Mouse (Mus musculus): Measurements from ENCODE around the gene Nfkbib. TPM values are rescaled to one million over a fixed set of nuclear protein-coding genes. Genes with fewer than 3 reads are reported as not detected.

Nfkbib gene
- polyA plus RNA-seq (2016; fragmentation: Nextera tagmentation; extraction: Ambion mirVana) = 57.6 and 62.3 TPM in 2 replicates

- H3K27ac ChIP-seq (replicated peaks) = peak within 1 kb of the TSS; percentile 84
- H3K27me3 ChIP-seq (ENCODE audit: low read depth, poor library complexity, severe bottlenecking) = no peaks in the 10 kb centered on the region
Measured at GRCm38 (mm10) chr7:28767462-28767965, at the start of gene Nfkbib. TSS of gene Nfkbib (minus strand) at chr7:28767512.

GRCm38 (mm10) chr7:28816920-28817319 lies 49.6 kb upstream of the Nfkbib start:
- no peak overlapping the region for H3K27ac ChIP-seq (replicated peaks)
- WGBS = 97% methylated on average over 10 of the region's 10 CpGs
- peaks cover 99% of the 10 kb centered on the region for H3K36me3 ChIP-seq
- H3K27me3 ChIP-seq (ENCODE audit: low read depth, poor library complexity, severe bottlenecking) = no peaks in the 10 kb centered on the region
- H3K9me3 ChIP-seq (replicated peaks) = no peaks in the 10 kb centered on the region
- DNase-seq (ENCODE audit: low spot score) = no peak
- H3K4me1 ChIP-seq = peaks cover 98% of the 10 kb centered on the region
- peak overlapping the region; percentile 21; the same call in 1 of the 2 replicates for H3K4me3 ChIP-seq

More at GRCm38 (mm10) chr7:28767462-28767965, at the start of gene Nfkbib:
- H3K4me3 ChIP-seq = peak within 1 kb of the TSS; percentile 84
- H3K4me1 ChIP-seq = peaks cover 35% of the 10 kb centered on the region
- WGBS = 70% methylated on average over 7 of the region's 7 CpGs
- no peak for DNase-seq (ENCODE audit: low spot score)
- no peaks in the 10 kb centered on the region for H3K9me3 ChIP-seq (replicated peaks)
- H3K36me3 ChIP-seq = peaks cover 14% of the 10 kb centered on the region

GRCm38 (mm10) chr7:28816201-28816600 lies 48.9 kb upstream of the Nfkbib start:
- no peaks in the 10 kb centered on the region for H3K9me3 ChIP-seq (replicated peaks)
- peaks cover 95% of the 10 kb centered on the region for H3K4me1 ChIP-seq
- H3K27me3 ChIP-seq (ENCODE audit: low read depth, poor library complexity, severe bottlenecking) = no peaks in the 10 kb centered on the region
- H3K36me3 ChIP-seq = peaks cover 95% of the 10 kb centered on the region
- H3K27ac ChIP-seq (replicated peaks) = no peak overlapping the region
- WGBS = 89% methylated on average over 9 of the region's 9 CpGs
- no peak for DNase-seq (ENCODE audit: low spot score)
- H3K4me3 ChIP-seq = peak overlapping the region; percentile 26; the same call in 1 of the 2 replicates

GRCm38 (mm10) chr7:28815230-28815629 lies 47.9 kb upstream of the Nfkbib start:
- Histone ChIP-seq H3K27me3 (ENCODE audit: low read depth, poor library complexity, severe bottlenecking) (no peaks in the 10 kb centered on the region), H3K9me3 (replicated peaks) (no peaks in the 10 kb centered on the region), H3K4me1 (peaks cover 85% of the 10 kb centered on the region), H3K36me3 (peaks cover 85% of the 10 kb centered on the region), H3K27ac (replicated peaks) (no peak overlapping the region), H3K4me3 (peak overlapping the region; percentile 18; the same call in 1 of the 2 replicates)
- no peak for DNase-seq (ENCODE audit: low spot score)
- 94% methylated on average over 9 of the region's 9 CpGs for WGBS

- Histone ChIP-seq H3K9me3 (replicated peaks) (no peaks in the 10 kb centered on the region), H3K27ac (replicated peaks) (no peak overlapping the region), H3K4me1 (peaks cover 77% of the 10 kb centered on the region), H3K36me3 (peaks cover 77% of the 10 kb centered on the region), H3K4me3 (peak overlapping the region; percentile 18; the same call in 1 of the 2 replicates), H3K27me3 (ENCODE audit: low read depth, poor library complexity, severe bottlenecking) (no peaks in the 10 kb centered on the region)
- no peak for DNase-seq (ENCODE audit: low spot score)
- 93% methylated on average over 5 of the region's 5 CpGs for WGBS
Measured at GRCm38 (mm10) chr7:28814306-28815034, 47.2 kb upstream of the Nfkbib start.

DNA sequence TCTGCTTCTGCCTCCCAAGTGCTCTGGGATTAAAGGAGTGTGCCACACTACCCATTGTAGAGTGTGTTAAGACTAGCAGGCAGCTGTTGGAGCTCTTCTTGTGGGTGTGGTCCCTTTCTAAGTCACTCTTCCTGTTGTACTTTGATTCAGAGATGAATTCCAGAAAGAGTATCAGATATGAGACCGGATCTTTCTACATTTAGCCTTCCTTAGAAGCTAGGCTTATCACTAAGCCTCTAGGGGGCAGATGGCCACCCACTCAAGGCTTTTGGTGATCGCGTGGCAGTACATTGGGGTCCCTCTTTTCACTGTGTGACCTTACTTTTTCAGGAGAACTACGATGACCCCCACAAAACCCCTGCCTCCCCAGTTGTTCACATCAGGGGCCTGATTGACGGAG lies 45.6 kb upstream of the Nfkbib start:
- no peaks in the 10 kb centered on the region for H3K27me3 ChIP-seq (ENCODE audit: low read depth, poor library complexity, severe bottlenecking)
- 90% methylated on average over 5 of the region's 5 CpGs for WGBS
- no peak overlapping the region for H3K27ac ChIP-seq (replicated peaks)
- no peak for DNase-seq (ENCODE audit: low spot score)
- H3K36me3 ChIP-seq = peaks cover 63% of the 10 kb centered on the region
- no peaks in the 10 kb centered on the region for H3K9me3 ChIP-seq (replicated peaks)
- peak overlapping the region; percentile 94 for H3K4me3 ChIP-seq
- peaks cover 71% of the 10 kb centered on the region for H3K4me1 ChIP-seq

- no peaks in the 10 kb centered on the region for H3K27me3 ChIP-seq (ENCODE audit: low read depth, poor library complexity, severe bottlenecking)
- H3K27ac ChIP-seq (replicated peaks) = peak overlapping the region; percentile 100
- peaks cover 71% of the 10 kb centered on the region for H3K4me1 ChIP-seq
- peaks cover 58% of the 10 kb centered on the region for H3K36me3 ChIP-seq
- WGBS = 77% methylated on average over 4 of the region's 4 CpGs
- peak overlapping the region; percentile 94 for H3K4me3 ChIP-seq
- DNase-seq (ENCODE audit: low spot score) = no peak
- no peaks in the 10 kb centered on the region for H3K9me3 ChIP-seq (replicated peaks)
Measured at GRCm38 (mm10) chr7:28812436-28812835, 45.1 kb upstream of the Nfkbib start.

- H3K27me3 ChIP-seq (ENCODE audit: low read depth, poor library complexity, severe bottlenecking) = no peaks in the 10 kb centered on the region
- WGBS = 21% methylated on average over 7 of the region's 7 CpGs
- peak overlapping the region; percentile 94 for H3K4me3 ChIP-seq
- peaks cover 51% of the 10 kb centered on the region for H3K36me3 ChIP-seq
- peaks cover 71% of the 10 kb centered on the region for H3K4me1 ChIP-seq
- H3K27ac ChIP-seq (replicated peaks) = peak overlapping the region; percentile 100
- DNase-seq (ENCODE audit: low spot score) = no peak
- H3K9me3 ChIP-seq (replicated peaks) = no peaks in the 10 kb centered on the region
Measured at GRCm38 (mm10) chr7:28811640-28812275, 44.4 kb upstream of the Nfkbib start.

DNA sequence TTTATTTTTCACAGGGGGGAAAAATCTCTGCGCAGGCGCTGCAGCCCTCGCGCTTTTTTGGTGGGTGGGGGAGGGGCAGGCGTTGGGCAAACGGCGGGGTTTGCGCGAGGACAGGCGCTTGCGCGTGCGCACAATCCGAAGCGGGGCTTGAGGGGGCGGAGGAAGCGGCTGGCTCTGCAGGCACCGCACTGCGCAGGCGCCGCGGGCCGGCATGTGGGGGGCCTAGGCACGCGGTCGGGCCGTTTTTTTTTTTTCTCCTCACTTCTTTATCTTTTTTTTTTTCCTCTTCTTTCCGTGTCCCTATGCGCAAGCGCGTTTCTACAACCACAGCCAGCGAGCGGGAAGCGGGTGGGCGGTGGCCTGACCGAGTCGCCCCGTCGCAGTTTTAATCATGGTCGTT lies 43.9 kb upstream of the Nfkbib start:
- under 1% methylated on average over 40 of the region's 40 CpGs for WGBS
- Histone ChIP-seq H3K4me1 (peaks cover 68% of the 10 kb centered on the region), H3K4me3 (peak overlapping the region; percentile 94), H3K36me3 (peaks cover 46% of the 10 kb centered on the region), H3K27ac (replicated peaks) (peak overlapping the region; percentile 100), H3K9me3 (replicated peaks) (no peaks in the 10 kb centered on the region), H3K27me3 (ENCODE audit: low read depth, poor library complexity, severe bottlenecking) (no peaks in the 10 kb centered on the region)
- peak; percentile 94 for DNase-seq (ENCODE audit: low spot score)

GRCm38 (mm10) chr7:28810107-28811066 lies 43.1 kb upstream of the Nfkbib start:
- Histone ChIP-seq H3K27ac (replicated peaks) (peak overlapping the region; percentile 100), H3K9me3 (replicated peaks) (no peaks in the 10 kb centered on the region), H3K4me3 (peak overlapping the region; percentile 94), H3K36me3 (peaks cover 37% of the 10 kb centered on the region), H3K27me3 (ENCODE audit: low read depth, poor library complexity, severe bottlenecking) (no peaks in the 10 kb centered on the region), H3K4me1 (peaks cover 68% of the 10 kb centered on the region)
- WGBS = under 1% methylated on average over 70 of the region's 70 CpGs
- DNase-seq (ENCODE audit: low spot score) = peak; percentile 98

- WGBS = under 1% methylated on average over 35 of the region's 35 CpGs
- peak; percentile 82 for DNase-seq (ENCODE audit: low spot score)
- Histone ChIP-seq H3K27ac (replicated peaks) (peak overlapping the region; percentile 100), H3K36me3 (peaks cover 29% of the 10 kb centered on the region), H3K27me3 (ENCODE audit: low read depth, poor library complexity, severe bottlenecking) (no peaks in the 10 kb centered on the region), H3K4me1 (peaks cover 63% of the 10 kb centered on the region), H3K9me3 (replicated peaks) (no peaks in the 10 kb centered on the region), H3K4me3 (peak overlapping the region; percentile 94)
Measured at GRCm38 (mm10) chr7:28809401-28810089, 42.2 kb upstream of the Nfkbib start.

Data from midbrain, embryonic 10.5 days (tissue).